Mouse (Mus musculus): Measurements from ENCODE around the gene Hirip3. TPM values are rescaled to one million over a fixed set of nuclear protein-coding genes. Genes with fewer than 3 reads are reported as not detected.
"Not testable (repeated sequence)": the region's sequence is repeated elsewhere in the genome, so short reads cannot be mapped to it uniquely, and the experiment has no call there.

The Hirip3 gene
- total RNA-seq, 2 experiments from 2014 or later, result 14.5 to 16.0 TPM

DNA sequence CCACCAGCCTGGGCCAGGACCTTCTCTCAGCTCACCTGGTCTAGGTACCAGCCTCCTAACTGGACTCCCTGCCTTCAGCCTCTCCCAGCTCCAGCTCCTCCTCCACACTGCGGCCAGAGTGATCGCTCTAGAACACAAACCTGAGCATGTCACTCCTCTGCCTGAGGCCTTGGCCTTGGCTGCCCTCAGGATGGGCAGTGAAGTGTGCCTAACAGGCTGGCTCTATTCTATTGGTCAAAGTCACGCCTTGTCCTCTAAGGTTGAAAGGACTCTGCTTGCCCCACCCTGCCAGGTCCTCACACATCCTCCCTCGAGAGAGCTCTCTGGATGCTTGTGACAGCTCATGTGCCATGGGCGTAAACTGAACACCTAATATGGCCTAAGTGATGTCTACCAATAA, 8.3 kb upstream of the Hirip3 start:
- DNase-seq, result no peak

DNA sequence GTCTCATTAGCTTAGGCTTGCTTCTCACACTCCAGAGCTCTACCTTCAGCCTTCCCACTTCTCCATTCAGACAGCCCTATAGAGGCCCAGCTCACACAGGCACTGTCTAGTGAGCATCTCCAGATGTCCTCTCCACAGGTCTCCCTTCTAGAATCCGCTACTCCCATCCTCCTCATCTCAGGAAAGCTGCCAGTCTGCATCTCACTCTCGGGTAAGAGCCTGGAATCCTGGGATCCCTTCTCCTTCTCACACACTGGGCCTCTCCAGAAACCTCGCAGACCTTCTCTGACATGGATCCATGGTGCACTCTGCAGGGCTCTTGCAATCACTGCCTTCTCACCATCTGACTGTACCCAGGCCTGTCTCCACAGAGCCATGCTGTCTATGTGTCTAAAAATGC, 6.1 kb upstream of the Hirip3 start:
- DNase-seq, result no peak

DNA sequence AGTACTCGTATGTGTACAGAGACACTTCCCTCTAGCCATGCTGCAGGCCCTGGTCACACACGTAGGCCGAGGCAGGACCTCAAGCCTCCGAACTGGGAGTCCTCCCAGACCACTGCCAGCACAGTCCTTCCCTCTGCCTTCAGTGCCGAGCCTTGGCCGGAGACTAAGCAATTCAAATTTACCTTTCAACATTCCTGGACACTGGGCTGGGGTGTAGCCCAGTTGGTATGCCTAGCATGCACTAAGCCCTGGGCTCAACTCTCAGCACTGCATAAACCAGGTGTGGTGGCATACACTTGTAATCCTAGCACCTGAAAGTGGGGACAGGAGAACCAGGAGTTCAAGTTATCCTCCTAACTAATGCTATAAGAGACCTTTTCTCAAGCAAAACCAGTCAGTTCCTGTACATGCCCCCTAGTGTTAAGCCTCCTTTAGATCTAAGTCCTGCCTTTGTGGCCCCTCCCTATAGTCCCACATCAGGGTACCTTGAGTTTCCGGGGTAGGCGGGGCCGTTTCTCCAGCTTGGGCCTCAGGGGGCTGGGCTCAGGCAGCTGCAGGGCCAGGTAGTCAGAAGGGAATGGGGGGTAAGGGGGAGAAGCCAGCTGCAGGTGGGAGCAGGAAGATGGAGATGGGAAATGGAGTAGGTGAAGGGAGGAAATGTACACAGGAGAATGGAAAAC, 4.9 kb upstream of the Hirip3 start:
- no peak for DNase-seq

DNA sequence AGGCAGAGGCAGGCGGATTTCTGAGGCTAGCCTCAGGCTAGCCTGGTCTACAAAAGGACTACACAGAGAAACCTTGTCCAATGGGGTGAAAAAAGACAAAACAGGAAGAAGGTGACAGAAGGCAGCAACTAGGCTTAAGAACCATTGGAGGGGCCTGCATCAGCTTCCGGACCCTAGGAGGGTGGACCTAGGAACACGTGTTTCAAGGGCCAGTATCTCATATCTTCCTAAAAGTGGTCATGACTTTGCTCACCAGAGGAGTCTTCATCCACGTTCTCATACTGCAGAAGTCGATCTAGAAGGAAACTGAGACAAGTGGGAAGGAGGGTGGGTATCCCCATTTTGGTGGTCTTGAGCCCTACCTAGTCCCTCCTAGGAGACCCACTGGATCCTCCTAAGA, 785 bp upstream of the Hirip3 start:
- DNase-seq, result no peak

DNA sequence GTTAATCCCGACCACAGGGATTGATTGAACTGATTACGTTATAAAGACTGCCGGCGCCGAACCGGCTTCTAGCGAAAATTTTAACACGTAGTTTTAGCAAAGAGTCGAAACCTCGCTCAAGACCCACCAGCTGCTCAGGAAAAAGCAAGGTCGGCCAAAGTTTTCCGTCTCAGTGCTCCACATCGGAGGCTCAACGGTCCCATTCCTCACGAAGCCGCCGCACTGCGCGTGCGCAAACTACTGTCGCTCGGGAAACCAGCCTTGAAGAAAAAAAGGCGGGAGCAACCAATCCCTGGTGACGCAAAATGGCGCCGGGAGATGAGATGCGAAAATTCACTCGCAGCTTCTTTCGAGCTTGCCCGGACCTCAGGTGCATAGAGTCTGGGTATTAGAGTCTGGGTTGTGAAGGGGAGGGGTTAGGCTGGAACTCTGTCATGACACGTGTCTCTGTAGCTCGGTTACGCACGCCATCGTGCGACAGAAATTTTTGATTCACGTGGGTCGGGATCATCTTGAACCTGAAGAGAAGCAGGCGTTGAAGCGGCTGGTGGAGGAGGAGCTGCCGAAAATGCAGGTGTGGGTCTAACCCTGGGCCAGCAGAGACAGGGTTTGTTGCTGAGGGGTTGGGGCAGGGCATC, 494 bp downstream of the Hirip3 start, which contains the start of gene Ino80e:
TSS of gene Ino80e (minus strand) at position 231 of the 638 bp plus-strand sequence.
- peak; percentile 95 for DNase-seq

DNA sequence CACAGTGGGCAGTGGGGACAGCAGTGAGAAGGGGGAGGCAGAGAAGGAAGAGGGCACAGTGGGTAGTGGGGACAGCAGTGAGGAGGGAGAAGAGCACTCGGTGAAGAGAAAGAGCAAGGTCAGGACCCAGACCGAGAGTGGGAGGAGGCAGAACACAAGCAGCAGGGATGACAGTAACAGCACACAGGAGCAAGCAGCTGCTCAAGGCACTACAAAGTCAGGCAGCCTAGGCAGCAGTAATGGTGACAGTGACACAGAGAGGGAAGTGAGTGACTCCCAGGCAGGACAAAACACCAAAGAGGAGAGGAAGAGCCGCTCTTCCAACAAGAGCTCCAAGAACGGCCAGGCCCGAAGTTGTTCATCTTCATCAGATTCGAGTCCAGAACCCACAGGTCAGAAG, 2.0 kb downstream of the Hirip3 start:
- no peak for DNase-seq

DNA sequence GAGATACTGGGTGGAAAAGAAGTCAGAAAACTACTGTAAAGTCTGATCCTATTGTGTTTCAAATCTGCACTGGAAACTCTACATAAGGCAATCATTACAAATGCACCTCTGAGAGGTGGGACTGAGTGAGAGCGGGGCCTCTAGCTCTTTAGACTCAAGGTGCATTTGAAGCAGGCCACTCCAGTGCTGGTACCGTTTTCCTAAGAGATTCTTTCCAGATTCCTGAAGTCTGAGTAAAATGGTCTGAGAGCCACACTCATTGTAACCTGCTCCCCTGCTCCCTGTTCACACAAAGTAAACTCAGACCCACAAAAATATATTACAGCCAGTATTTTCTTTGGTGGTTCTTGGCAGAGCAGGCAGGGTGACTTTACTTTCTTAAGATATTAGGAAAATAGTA, 5.8 kb downstream of the Hirip3 start:
- DNase-seq, result no peak

DNA sequence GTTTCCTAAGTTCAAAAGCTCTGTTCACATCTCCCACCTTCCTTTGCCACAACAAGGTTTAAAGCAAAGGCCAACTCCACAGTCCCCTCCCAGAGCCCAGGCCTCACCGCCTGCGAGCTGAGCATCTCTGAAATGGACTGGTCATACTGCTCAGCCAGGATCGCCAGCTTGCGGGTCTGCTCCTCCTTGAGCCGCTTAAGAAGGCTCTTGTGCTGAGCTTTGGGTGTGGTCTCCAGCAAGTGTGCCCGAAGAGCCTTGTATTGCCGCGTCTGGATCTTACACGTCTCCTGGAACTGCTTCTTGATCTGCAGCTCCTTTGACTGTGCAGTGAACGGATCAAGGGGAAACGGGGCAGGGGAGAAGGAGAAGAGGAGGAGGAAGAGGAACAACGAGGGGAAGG, 6.2 kb downstream of the Hirip3 start:
- DNase-seq, result no peak

DNA sequence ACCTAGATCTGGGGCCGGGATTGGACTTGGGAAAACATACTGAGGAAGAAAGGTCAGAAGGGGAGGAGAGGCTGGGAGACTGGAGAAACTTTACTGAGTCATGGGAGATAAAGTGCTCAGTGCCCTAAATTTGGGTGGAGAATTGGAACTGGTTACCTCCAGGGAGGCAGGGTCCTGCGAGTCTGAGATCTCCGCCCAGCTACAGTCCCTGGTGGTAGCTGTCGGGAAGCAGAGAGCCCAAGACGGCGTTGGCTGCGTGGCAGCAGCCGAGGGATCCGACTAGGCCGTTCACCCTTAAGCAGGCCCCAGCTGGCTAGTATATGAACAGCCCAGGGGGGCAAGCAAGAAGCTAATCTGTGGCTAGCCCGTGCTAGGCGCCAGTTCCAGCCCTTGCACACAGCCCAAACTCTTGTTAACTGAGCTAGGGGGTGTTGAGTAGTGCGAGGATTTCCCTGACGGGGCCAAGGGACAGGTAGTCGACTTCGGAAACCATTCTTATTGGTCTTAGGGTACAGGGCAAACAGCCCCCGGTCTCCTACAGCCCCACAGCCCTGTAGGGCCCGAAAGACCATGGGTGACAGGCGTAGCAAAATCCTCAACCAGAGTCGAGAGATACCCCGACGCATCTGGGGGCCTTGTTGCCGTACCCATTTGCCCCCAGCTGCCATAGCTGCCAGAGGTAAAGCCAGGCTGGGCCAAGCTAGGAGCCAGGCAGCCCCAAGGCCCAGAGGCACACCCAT, 8.2 kb downstream of the Hirip3 start:
- DNase-seq, result no peak

DNA sequence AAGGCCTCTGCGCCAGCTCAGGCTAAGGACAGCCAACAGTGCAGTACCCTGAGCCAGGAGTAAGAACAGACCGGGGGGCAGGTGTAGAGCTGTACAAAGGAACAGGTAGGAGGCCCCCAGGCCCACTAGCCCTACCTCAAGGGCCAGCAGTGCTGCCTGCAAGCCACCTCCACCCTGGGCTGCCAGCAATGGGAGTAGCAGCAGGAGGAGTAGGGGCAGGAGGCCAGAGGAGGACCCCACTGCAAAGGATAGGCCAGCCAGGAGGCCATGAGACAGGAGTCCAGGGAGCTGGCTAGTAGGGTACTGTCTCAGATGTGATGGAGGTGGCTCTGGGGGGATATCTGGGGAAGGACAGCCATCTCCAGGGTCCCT, 8.7 kb downstream of the Hirip3 start:
- no peak for DNase-seq

DNA sequence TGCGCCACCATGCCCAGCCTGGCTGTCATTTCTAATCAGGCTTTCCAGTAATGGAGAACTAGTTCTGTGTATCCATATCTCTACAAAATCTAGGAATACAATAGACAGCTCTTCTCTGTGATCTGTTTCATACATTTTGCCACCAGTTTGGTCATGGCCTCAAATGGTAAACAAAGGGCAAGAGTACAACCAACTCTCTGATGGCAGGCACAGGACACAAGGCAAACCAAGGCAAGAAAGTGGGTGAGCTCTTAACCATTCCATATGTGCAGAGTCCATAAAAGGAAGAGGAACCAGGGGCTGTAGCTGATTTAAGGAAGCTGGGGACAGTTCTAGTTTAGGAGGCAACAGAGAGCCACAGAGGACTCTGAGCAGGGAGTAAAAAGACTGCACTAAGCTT, 15.5 kb downstream of the Hirip3 start:
- DNase-seq, result no peak

DNA sequence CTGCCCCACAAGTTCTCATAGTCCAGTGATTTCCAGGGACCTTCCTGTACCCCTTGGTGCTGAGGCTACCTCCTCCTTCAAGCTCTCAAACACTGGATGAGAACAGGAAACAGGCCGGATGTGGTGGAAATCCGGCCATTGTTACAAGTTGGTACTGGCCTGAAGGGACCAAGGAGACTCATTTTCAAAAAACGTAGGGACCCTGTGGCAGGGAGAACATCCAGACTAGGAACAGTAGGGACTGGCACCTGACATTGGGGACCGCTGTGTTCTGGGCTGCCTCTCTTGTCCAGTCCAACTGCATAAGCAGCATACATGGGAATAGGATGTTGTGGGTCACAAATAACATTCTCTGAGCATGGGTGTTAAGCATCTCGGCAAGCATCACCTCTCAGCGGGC, 19.3 kb downstream of the Hirip3 start:
- DNase-seq, result peak; percentile 48 to 51

DNA sequence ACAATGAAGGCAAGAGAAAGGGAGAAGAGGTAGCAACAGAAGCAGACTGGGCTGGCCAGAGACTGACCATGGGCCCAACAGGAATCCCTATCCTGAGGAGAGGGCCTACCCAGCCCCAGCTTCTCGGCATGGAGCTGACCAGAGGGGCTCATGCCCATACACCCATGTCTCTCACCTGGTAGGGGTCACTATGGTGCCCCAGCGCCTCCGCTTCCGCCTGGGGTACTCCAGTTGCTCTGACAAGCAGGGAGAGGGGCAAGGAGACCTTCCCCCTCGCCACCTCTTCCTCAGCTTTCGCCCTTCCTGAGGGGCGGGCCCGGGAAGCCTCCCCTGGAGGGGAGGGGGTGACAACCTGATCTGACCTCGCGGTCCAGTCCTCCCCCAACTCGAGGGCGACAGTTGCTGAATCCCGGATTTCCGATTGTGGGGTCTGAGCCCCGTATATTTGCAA, 22.0 kb downstream of the Hirip3 start:
- peak; percentile 35 to 47 for DNase-seq

DNA sequence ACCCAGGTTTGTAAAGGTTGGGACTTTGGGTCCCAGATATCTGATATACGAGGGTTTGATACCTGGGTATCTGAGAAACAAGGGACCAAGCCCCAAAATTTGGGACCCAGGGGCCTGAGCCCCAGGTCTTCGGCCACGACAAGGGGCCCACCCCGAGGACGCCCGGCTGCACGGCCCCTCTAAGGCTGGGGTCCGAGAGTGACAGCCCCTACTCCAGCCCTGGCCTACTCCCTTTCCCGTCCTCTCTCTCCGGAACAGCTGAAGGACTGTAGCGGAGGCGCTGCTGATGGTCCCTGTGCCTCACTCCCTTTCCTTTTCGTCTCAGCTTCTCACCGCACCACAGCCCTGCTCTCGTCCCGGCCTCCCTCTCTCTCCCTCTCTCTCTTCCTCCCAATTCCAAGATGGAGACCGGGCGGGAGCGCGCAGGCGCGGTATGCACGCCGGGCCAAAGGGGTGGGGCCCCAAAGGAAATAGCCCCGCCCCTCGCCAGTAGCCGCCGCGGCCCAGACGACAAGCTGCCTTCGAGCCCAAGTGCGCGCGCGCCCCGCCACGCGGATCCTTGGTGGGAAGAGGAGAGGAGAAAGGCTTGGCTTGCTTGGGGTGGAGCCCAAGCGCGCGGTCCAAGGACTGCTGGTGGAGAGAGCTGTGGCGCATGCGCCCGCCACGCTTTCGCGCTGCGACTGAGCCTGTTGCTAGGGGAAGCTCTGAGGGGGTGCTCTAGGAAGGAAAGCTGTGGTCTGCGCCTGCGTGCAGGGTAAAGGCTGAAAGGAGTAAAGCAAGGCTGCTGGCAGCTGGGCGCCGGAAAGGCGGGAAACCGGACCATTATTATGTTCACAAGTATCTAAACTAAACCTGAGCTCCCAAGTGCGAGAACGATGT, 22.8 kb downstream of the Hirip3 start, which contains the start of gene Taok2:
TSS of gene Taok2 (minus strand) at position 418 of the 879 bp plus-strand sequence.
- peak; percentile 99 to 100 for DNase-seq

DNA sequence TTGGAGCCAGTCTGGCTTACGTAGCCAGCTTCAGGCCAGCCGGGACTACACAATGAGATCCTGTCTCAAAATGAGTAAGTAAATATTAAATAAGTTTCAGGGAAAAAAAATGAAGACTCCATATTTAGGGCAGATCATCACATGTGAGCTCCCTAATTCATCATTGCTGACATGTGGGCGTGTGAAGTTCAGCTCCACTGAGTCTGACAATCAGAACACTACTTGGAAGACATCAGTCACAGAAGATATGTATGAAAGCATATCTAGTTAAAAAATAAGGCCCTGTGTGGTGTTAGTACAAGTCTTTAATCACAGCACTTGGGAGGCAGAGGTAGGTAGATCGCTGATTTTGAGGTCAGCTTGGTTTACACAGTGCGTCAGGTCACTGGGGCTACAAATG, 25.5 kb downstream of the Hirip3 start:
- no peak for DNase-seq

DNA sequence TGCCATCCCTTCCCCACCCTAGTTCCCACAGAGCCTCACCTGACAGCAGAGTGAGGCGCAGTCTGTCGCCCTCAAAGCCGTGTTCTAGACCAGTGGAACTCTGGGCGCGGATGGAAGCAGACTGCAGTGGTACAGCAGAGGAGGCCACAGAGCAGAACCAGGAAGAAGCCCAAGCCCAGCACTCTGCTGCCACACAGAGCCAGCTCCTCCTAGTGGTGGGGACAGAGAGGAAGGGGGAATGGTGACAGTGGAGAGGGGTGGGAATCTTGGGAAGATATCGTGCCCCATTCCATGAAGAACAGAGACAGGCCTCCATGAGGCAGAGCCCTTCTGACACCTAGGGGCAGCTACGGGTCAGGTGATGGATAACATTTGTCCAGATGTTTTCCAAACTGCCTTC, 27.1 kb downstream of the Hirip3 start:
- DNase-seq, result peak in 1 of 2 experiments; percentile 35

DNA sequence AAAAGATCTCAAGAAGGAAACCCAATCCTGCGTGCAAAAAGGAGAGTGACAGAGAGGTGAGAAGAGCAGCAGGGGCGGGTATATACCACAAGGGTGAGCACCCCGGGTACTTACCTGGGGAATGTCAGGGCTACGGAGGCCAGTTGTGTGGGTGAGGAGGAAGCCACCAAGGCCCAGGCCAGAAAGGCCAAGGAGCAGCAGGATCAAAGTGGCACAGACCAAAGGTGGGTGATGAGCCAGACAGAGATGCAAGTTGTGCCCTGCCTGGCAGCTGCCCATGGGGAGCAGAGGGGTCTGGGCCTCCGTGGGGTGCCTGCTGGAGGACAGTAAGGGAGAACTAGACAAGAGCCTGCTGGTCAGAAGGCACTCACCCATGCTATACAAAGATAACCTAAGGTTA, 35.1 kb downstream of the Hirip3 start:
- no peak for DNase-seq

DNA sequence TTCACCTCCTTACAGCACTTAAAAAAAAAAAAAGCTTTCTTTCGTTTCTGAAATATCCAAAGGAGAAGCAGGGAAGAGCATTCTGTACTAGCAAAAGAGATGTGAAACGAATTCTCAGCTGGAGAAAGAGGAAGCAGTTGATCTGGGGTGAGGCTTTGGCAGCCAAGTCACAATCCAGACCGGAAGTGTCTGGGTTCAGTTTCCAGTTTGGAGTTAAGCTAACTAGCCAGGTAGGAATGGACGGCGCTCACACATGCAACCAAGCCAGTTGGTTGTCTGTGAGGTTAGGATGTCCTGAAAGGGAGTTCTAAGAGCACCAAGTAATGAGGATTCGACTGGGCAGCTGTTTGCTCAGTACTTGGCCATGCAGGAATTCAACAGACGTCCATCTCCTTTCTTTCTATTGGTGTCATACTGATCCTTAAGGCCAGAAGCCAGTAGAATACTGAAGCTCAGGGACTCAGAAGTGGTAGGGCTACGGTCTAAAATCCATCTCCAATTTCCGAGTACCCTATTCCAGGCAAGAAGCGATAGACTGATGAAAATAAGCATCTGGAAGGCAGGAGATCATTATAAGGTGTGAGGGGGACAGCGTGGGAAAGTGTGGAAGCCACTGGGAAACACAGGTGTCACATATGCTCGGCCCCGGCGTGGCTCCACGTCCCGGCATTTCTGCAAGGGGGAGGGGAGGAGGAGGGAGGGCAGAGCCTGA, 35.8 kb downstream of the Hirip3 start:
- DNase-seq, result peak in 1 of 2 experiments; percentile 20

DNA sequence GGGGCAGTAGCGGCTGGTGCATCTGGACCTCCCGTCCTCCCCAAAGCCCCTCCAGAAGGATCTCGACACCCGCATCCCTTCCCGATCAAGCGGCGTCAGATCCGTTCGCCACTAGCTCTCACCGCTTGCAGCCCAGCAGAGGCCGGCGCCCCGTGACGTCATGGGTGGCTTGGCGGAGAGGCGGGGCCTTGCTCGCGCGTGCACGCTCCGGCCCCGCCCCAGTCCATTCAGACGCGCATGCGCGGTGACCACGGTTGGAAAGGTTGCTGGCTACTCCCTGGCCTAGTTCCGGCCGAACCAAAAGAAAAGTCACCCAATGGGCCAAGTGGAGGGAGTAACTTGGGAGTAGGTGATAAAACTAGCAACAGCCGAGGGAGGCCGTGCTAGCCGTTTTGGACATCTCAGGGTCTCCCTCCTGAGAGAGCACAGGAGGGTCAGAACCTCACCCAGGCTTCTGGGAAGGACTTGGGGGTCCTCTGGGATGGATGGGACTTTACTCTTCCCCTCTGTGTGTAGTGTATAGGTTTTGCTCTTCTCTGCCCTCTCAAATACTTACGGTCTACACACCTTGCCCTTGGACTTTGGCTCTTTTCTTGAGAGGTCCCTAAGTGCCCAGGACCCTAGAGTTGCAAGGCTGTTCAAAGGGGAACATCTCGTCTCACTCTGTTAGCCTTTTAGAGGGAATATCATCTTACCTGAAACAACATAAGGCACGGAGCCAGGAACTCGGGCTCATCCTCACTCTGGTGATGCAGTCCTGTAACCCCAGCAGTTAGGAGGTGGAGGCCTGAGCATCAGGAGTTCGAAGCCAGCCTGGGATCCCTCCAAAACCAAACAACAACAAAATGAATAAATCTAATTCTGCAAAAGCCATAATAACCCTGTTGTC, 36.6 kb downstream of the Hirip3 start:
- DNase-seq, result peak; percentile 99

DNA sequence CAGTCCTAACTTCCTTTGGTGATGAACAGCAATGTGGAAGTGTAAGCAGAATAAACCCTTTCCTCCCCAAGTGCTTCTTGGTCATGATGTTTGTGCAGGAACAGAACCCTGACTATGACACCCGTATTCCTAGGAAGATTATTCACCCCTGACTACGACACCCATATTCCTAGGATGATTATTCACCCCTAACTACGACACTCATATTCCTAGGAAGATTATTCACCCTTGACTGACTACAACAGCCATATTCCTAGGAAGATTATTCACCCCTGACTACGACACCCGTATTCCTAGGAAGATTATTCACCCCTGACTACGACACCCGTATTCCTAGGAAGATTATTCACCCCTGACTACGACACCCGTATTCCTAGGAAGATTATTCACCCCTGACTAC, 38.0 kb downstream of the Hirip3 start:
- not testable (repeated sequence) for DNase-seq

Measured in adrenal gland, postnatal 36 days (tissue).